Mouse (Mus musculus): ENCODE data around the gene Phf20. TPM values are rescaled to one million over a fixed set of nuclear protein-coding genes. Genes with fewer than 3 reads are reported as not detected.

Phf20 gene
- polyA plus RNA-seq, 1 experiment, result 20.8 TPM

DNA sequence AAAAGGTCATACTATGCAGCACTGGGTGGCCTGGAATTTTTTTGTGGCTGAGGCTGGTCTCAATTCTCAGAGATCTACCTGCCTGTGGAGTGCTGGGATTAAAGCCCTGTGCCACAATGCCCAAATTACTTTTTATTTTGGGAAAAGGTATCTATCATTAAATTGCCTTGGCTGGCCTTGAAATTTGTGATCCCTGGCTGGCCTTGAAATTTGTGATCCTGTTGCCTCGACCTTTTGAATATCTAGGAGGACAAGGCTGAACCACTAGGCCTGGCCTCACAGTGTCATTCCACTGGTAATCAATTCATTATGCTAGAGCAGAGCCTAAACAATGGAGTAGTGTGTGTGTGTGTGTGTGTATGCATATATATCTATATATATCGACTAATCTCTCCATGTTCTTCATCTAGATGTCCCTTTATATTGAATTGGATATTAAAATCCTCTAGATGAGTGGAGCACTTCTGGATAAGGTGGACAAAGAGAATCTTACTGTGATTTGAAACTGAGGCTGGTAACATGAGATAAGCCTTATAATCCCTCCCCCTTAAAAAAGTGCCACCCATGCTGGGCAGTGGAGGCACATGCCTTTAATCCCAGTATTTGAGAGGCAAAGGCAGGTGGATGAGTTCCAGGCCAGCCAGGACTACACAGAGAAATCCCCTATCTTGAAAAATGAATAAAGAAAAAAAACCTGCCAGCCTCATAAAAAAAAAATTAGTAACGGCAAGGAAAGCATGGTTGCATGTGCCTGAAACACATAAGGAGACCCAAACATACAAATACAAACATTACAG, 3.0 kb upstream of the Phf20 start:
- whole genome bisulfite sequencing, result 82% methylated on average over 3 of the region's 3 CpGs
- H3K4me3 ChIP-seq (replicated peaks; ENCODE audit: control insufficient read depth, low read depth, low read length), result no peak overlapping the region
- TF ChIP-seq POLR2A (IDR thresholded peaks at IDR 0.05; ENCODE audit: borderline replicate concordance, control insufficient read depth, low read depth, low read length) (no peak), CTCF (IDR thresholded peaks at IDR 0.05; ENCODE audit: control insufficient read depth, insufficient read depth, low read length) (no peak)
- H3K4me1 ChIP-seq (ENCODE audit: control insufficient read depth, insufficient read depth, low read length), result peaks cover 7% of the 10 kb centered on the region
- no peak overlapping the region for H3K27ac ChIP-seq (ENCODE audit: control insufficient read depth, insufficient read depth, low read depth, low read length, poor library complexity)

DNA sequence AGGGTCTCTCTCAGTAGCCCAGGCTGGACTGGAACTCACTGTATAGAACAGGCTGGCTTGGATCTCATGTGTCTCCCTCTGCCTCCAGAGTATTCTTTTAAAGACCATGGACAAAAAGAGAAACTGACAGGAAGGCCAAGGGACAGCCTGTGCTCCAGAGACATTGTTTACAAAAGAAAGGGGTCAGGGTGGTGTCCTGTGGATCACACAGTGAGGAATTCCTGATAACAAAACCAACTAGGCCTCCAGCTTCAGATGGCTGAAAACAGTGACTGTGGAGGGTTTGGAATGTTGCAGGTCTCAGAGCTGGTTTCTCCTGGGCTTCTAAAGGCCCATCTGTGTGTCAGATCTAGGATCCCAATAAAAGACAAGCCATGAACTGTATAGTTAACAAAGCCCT, 1.7 kb upstream of the Phf20 start:
- no peak for TF ChIP-seq CTCF (IDR thresholded peaks at IDR 0.05; ENCODE audit: control insufficient read depth, insufficient read depth, low read length)
- TF ChIP-seq POLR2A (IDR thresholded peaks at IDR 0.05; ENCODE audit: borderline replicate concordance, control insufficient read depth, low read depth, low read length), result no peak
- Histone ChIP-seq H3K4me1 (ENCODE audit: control insufficient read depth, insufficient read depth, low read length) (peaks cover 3% of the 10 kb centered on the region), H3K27ac (ENCODE audit: control insufficient read depth, insufficient read depth, low read depth, low read length, poor library complexity) (no peak overlapping the region), H3K4me3 (replicated peaks; ENCODE audit: control insufficient read depth, low read depth, low read length) (no peak overlapping the region)

DNA sequence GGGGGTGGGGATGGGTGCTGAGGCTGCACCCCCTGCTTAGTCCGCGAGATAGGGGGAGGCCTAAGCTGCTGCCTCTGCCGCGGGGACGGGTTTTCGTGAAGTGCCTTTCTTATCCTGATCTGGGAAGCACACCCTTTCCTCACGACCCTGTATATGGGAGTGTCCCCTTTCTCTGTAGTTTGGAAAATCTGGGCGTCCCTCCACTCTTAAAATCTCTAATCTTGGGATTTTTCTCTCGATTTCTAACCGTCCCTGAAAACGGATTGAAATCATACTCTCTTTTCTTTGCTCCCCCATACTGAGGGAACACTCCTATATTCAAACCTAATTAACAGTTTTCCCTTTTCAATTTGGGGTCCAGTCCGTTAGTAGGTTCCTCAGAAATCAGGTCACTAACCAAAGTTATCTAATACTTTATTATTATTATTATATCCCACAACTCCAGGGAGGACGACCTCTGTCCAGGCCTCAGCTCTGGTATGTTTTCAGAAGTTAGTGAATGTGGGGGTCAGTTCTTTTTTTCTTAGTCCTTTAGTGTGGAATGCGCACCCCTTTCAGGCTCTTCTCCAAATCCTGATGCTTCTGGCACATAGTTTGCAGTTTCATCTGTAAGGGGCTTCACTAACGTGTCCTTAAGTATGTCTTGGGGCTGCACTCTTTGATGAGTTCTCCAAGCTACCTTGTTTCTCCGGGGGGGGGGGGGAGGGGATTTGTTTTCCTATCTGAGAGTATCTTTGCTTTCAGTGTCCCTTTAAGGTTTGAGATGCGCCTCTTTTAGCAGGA, 1.1 kb downstream of the Phf20 start:
- Histone ChIP-seq H3K4me1 (ENCODE audit: control insufficient read depth, insufficient read depth, low read length) (peaks cover 1% of the 10 kb centered on the region; the same call in 1 of the 2 replicates), H3K4me3 (replicated peaks; ENCODE audit: control insufficient read depth, low read depth, low read length) (peak overlapping the region; percentile 98), H3K27ac (ENCODE audit: control insufficient read depth, insufficient read depth, low read depth, low read length, poor library complexity) (peak overlapping the region; percentile 99)
- 5% methylated on average over 17 of the region's 17 CpGs for WGBS
- TF ChIP-seq POLR2A (IDR thresholded peaks at IDR 0.05; ENCODE audit: borderline replicate concordance, control insufficient read depth, low read depth, low read length) (no peak), CTCF (IDR thresholded peaks at IDR 0.05; ENCODE audit: control insufficient read depth, insufficient read depth, low read length) (no peak)

DNA sequence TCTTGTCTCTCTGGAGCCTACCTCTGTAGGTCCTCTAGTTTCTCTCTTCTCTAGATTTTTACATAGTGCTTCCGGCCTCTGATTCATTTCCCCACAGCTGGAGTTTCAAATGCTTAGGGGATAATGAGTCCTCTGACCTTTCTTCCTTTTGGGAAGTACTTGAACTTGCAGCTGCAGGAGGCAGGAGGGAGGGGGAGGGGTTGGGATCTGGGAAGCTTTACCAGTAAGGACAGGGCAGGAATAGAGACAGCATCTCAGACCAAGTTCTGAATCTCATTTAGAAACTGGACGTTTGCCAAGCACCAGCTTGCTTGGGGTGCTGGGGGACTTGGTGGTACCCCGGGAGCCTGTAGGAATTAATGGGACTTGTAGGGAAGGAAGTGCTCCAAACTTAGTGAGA, 3.7 kb downstream of the Phf20 start:
- TF ChIP-seq POLR2A (IDR thresholded peaks at IDR 0.05; ENCODE audit: borderline replicate concordance, control insufficient read depth, low read depth, low read length) (no peak), CTCF (IDR thresholded peaks at IDR 0.05; ENCODE audit: control insufficient read depth, insufficient read depth, low read length) (no peak)
- Histone ChIP-seq H3K27ac (ENCODE audit: control insufficient read depth, insufficient read depth, low read depth, low read length, poor library complexity) (no peak overlapping the region), H3K4me3 (replicated peaks; ENCODE audit: control insufficient read depth, low read depth, low read length) (no peak overlapping the region), H3K4me1 (ENCODE audit: control insufficient read depth, insufficient read depth, low read length) (peaks cover 1% of the 10 kb centered on the region; the same call in 1 of the 2 replicates)
- WGBS, result 49% methylated on average over 3 of the region's 3 CpGs

DNA sequence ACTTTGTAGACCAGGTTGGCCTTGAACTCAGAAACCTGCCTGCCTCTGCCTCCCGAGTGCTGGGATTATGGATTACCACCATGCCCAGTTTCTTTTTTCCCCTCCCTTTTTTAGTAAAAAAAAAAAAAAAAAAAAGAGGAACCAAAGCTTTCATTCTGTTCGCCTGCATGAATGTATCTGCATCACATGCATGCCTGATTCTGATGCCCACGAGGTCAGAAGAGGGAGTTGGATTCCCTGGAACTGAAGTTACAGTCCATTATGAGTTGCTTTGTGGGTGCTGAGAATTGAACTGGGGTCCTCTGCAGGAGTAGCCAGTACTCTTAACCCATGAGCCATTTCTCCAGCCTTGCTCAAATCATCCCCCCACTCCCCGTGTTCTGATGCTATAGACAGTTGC, 5.2 kb downstream of the Phf20 start:
- Histone ChIP-seq H3K27ac (ENCODE audit: control insufficient read depth, insufficient read depth, low read depth, low read length, poor library complexity) (no peak overlapping the region), H3K4me1 (ENCODE audit: control insufficient read depth, insufficient read depth, low read length) (no peaks in the 10 kb centered on the region; the same call in 1 of the 2 replicates), H3K4me3 (replicated peaks; ENCODE audit: control insufficient read depth, low read depth, low read length) (no peak overlapping the region)
- TF ChIP-seq POLR2A (IDR thresholded peaks at IDR 0.05; ENCODE audit: borderline replicate concordance, control insufficient read depth, low read depth, low read length), result no peak
- WGBS, result 33% methylated on average over 4 of the region's 4 CpGs

- TF ChIP-seq CTCF (IDR thresholded peaks at IDR 0.05; ENCODE audit: control insufficient read depth, insufficient read depth, low read length), result no peak
Observed at GRCm38 (mm10) chr2:156202848-156203437, 6.7 kb downstream of the Phf20 start.

GRCm38 (mm10) chr2:156203917-156204316, 7.7 kb downstream of the Phf20 start:
- TF ChIP-seq POLR2A (IDR thresholded peaks at IDR 0.05; ENCODE audit: borderline replicate concordance, control insufficient read depth, low read depth, low read length) (no peak), CTCF (IDR thresholded peaks at IDR 0.05; ENCODE audit: control insufficient read depth, insufficient read depth, low read length) (no peak)
- Histone ChIP-seq H3K4me1 (ENCODE audit: control insufficient read depth, insufficient read depth, low read length) (no peaks in the 10 kb centered on the region; the same call in 1 of the 2 replicates), H3K4me3 (replicated peaks; ENCODE audit: control insufficient read depth, low read depth, low read length) (no peak overlapping the region), H3K27ac (ENCODE audit: control insufficient read depth, insufficient read depth, low read depth, low read length, poor library complexity) (no peak overlapping the region)
- WGBS, result 79% methylated on average over 6 of the region's 6 CpGs

More at GRCm38 (mm10) chr2:156202848-156203437, 6.7 kb downstream of the Phf20 start:
- H3K4me3 ChIP-seq (replicated peaks; ENCODE audit: control insufficient read depth, low read depth, low read length), result no peak overlapping the region
- WGBS, result 61% methylated on average over 3 of the region's 3 CpGs
- no peaks in the 10 kb centered on the region; the same call in 1 of the 2 replicates for H3K4me1 ChIP-seq (ENCODE audit: control insufficient read depth, insufficient read depth, low read length)
- no peak overlapping the region for H3K27ac ChIP-seq (ENCODE audit: control insufficient read depth, insufficient read depth, low read depth, low read length, poor library complexity)

- 84% methylated on average over 1 of the region's 1 CpGs for WGBS
- no peak for TF ChIP-seq POLR2A (IDR thresholded peaks at IDR 0.05; ENCODE audit: borderline replicate concordance, control insufficient read depth, low read depth, low read length)
- no peak for TF ChIP-seq CTCF (IDR thresholded peaks at IDR 0.05; ENCODE audit: control insufficient read depth, insufficient read depth, low read length)
- no peaks in the 10 kb centered on the region for H3K4me1 ChIP-seq (ENCODE audit: control insufficient read depth, insufficient read depth, low read length)
- no peak overlapping the region for H3K4me3 ChIP-seq (replicated peaks; ENCODE audit: control insufficient read depth, low read depth, low read length)
- no peak overlapping the region for H3K27ac ChIP-seq (ENCODE audit: control insufficient read depth, insufficient read depth, low read depth, low read length, poor library complexity)
Observed at GRCm38 (mm10) chr2:156217786-156218185, 21.5 kb downstream of the Phf20 start.

Data from bone marrow, adult 2 months (tissue).